Mouse (Mus musculus): Measurements from ENCODE around the gene Hoxd11. TPM values are rescaled to one million over a fixed set of nuclear protein-coding genes. Genes with fewer than 3 reads are reported as not detected.

The Hoxd11 gene
- total RNA-seq, 2 experiments from 2014 or later = not detected

GRCm38 (mm10) chr2:74709465-74710419 lies 30.4 kb downstream of the Hoxd11 start:
- DNase-seq = no peak

DNA sequence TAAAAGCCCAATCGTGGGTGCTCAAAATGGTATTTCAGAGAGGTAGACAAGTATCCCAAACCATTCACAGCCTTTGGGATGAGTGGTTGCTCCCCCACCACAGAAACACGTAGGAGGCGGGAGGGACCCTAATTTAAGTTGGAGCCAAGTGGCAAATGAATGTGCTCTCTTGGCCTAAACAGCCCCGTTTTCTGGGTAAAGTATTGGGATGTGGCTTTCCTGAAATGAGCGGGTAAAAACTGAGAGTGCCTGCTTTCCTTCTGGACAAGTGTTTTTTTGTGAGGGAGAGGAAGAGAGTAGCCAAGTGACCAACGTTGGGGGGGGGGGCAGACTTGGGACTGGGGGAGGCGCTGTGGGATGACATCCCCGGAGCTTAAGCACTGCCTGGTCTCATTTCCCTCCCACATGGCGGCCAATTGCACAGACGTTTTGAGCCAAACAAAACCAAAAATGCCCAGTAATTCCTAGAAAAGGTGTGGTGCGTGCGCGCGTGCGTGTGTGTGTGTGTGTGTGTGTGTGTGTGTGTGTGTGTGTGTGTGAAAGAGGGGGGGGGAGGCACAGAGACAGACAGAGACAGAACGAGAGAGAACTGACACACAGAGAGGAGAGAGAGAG lies 31.7 kb downstream of the Hoxd11 start:
- no peak for DNase-seq

DNA sequence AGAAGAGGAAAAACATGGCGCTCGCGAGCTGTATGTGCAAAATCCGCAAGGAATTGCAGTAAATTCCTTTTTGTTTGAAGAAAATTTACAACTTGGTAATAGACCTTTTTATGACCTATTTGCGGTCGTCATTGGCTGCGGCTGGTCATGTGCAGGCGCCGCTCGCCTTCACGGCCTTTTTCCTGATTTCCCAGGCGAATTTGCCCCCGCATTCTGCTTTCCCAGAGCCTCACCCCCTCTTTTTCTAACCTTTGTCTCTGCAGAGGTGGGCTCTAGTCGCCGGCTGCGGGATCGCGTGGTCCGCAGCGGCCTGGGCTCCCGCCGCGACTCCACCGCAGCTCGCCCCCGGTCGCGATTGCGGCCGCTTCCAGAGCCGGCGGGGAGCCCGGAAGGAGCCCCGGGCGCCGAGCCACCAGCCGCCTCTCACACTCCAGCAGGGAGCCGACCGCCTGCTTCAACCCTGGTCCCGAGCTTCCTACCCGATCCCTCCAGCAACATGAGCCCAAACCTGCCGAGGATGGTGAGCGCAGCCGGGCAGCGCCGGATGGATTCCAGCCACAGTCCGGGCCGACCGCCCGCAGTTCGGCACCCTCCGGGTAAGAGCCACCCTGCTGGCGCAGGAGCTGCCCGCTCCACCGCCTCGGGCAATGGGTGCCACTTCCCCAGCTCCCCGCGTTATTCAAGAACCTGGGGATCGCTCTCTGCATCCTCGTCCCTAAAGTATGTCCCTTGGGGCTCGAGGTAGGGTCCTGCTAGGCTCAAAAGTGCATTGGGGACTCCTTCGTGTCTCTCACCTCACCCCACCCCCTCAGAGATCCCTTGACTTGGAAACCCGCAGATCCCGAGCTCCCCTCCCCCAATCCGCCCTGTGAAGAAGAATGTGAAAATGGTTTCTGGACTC lies 32.6 kb downstream of the Hoxd11 start, which contains the start of the genes Hoxd3 and Hoxd4:
Gene Hoxd3 (plus strand): TSS at position 207 of the 901 bp plus-strand sequence.
Gene Hoxd4 (plus strand): TSS at position 209 of the 901 bp plus-strand sequence.
- peak; percentile 41 for DNase-seq

DNA sequence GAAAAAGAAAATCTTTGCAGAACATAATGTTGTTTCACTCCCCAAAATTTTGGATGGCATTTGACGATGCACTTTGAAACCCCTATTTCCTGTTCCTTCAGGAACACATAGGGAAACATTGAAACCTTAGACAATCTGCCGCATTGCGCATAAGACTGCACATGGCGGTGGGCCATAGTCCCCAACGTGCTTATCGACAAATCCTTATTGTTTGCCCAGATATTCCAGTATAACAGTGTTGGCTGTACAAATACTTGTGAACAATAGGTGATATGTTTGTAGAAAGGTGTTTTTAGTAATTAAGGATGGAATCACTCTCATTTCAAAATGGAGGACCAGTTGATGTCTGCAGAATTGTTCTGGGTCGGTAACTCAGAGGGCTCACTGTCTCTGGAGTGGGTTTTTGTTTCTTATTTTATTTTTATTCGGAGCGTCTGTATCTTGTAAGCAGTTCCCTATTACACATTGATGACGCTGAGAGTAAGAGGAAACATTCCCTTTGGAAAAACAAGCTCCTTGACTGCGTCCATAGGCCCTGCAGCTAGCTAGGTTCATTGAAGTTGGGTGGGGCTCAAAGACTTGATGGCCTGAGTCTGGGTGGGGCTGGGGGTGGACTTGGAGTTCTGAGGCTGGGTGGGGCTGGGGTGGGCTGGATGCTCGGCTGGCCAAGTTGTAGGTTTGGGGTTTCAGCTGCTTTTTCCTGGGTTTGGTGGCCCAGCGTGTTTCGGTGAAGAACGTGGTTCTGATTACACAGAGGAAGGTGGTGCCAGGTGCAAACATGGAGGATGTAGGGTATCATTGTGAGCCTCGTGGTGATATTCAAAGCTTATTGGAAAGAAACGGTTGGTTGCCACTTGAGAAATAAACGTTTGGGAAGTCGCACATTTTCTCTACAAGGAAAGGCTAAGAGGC lies 34.1 kb downstream of the Hoxd11 start:
- no peak for DNase-seq

- DNase-seq = no peak
Measured at GRCm38 (mm10) chr2:74714156-74714789, 34.9 kb downstream of the Hoxd11 start.

DNA sequence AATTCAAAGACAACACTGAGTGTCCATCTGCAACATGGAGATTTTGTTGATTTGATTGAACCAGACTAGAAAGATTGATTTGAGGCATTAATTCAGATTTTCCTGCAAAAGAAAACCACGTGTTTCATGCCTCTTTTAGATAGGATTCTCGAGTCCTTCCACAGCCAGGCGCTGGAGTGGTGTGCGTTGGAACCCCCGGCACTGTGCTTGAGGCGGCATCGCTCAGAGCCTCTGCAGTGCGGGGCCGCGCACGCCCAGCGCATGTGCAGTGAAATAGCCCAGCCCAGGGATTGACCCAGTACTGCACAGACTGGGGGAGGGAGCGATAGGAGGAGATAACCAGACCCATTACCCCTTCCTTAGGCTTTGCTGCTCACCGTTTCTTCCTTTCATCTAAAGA lies 35.5 kb downstream of the Hoxd11 start:
- DNase-seq = no peak

- peak; percentile 96 for DNase-seq
Measured at GRCm38 (mm10) chr2:74715504-74716241, 36.3 kb downstream of the Hoxd11 start.

DNA sequence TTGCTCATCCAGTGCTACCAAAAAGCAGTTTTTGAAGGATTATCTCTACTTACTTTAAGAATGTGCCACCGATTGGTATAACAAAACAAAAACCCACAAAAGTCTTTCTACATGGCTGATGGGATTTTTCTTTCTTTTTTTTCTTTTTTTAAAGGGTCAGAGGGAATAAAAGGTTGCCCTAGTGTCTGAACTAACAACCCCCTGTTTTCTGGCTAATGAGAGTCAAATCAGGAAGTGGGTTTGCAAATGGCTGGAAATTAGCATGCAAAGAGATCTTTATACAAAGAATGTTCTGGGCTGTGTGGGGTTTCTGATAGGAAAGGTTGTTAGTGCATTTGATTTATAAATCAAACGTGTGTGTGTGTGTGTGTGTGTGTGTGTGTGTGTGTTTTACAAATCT lies 41.0 kb downstream of the Hoxd11 start:
- no peak for DNase-seq

- DNase-seq = no peak
Measured at GRCm38 (mm10) chr2:74720955-74721491, 41.7 kb downstream of the Hoxd11 start.

DNA sequence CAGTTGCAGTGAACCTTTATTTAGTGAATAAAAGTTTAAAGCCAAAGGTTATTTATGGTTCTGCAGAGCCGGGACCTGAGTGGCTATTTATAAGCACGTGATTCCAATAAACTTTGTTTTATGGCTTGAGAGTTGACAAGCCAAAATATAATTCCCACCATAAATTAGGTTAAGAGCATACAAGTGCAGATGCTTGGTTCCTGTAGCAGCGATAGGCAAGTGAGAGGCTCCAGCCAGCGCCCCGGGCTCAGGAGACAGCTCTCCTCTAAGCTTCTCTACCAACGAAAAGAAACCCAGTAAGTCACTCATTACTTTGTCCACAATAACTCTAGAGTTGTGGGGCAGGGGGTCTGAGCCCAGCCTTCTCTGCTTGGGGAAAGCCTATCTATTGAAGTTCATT lies 42.5 kb downstream of the Hoxd11 start:
- DNase-seq = no peak

DNA sequence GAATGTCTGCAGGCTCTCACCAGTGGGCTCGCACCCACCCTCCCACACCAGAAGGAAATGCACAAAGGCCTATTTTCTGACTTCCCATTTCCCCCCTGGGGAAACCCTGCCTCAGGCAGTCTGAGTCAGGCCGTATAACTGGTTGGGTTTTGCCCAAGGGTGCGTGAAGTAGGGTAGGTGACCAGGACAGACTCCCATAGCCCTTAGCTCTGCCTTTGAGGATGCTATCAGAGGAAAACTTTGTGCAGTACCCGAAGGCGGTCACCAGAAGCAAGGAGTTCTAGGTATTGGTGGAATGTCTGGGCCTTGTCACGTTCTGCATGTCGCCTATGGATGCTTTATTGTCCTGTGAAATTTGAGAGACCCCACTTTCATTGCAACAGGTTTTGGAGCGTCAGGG lies 43.6 kb downstream of the Hoxd11 start:
- no peak for DNase-seq

DNA sequence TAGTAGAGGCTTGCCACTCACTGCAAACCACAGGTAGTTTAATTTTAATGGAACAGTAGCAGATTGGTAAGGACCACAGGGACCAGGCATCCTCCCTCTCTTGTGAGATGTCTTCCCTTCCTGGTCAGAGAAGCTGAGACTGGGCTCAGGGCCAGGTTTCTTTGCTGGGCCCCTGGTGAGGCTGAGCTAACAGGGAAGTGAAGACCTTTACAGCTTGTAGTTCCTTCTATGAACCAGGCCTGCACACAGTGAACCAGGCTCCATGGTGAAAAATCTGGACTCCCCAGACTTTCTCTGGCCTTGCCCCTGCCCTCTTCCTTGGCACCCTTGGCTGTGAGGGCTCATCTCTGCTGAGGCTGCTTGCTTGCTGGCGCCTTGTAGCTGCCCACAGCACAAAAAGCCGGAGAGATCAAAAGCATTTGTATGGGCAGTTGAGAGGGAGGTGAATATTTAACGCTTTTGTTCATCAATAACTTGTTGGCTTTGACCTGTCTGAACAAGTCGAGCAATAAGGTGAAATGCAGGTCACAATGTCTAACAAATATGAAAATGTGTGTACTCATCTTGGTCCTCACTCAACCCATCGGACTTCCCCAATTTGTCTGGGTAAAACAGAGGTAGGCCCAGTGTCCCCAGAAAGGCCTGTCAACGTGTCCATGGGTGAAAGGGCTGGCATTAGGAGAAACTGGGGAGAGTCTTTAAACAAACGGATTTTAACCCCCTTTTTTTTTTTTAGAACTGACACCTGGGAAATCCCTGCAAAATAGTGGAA lies 45.1 kb downstream of the Hoxd11 start:
- DNase-seq = peak; percentile 21

DNA sequence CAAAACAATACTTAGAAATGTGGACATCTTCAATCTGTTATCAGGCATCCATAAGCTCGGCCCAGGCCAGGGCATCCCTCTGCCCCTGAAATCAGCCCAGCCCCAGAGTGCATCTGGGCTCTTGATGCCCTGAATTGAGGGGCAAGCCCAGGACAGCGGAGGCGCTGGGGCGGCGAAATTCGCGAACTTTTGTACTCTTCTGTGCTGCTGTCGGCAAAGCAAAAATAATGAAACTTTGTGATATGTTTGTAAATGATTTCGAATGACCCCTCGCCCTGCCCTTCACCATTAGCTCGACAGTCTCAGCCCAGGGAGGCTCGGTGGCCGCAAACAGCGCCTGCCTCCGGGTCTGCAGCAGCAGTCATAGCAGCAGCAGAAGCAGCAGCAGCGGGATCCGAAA lies 45.8 kb downstream of the Hoxd11 start:
- no peak for DNase-seq

DNA sequence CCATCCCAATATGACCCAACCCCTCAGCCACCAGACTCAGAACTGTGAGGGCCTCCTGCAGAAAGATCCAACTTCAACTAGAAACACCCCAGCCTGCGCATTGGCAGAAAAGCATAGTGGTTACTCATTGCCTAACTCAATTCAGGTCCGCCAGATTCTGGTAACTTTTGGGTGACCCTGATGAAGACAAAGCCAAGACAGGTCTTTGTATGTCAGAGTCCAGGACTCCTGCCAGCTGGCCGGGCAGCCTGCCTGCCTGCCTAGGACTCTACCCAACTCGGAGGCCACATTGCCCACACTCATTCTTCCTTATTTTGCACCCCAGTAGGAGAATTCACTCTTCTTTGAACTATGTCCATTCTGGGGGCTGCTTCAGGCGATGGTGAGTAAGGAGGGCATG lies 47.2 kb downstream of the Hoxd11 start, which contains the start of gene Gm28230:
Gene Gm28230 (plus strand): TSS at position 178 of the 400 bp plus-strand sequence.
- no peak for DNase-seq

DNA sequence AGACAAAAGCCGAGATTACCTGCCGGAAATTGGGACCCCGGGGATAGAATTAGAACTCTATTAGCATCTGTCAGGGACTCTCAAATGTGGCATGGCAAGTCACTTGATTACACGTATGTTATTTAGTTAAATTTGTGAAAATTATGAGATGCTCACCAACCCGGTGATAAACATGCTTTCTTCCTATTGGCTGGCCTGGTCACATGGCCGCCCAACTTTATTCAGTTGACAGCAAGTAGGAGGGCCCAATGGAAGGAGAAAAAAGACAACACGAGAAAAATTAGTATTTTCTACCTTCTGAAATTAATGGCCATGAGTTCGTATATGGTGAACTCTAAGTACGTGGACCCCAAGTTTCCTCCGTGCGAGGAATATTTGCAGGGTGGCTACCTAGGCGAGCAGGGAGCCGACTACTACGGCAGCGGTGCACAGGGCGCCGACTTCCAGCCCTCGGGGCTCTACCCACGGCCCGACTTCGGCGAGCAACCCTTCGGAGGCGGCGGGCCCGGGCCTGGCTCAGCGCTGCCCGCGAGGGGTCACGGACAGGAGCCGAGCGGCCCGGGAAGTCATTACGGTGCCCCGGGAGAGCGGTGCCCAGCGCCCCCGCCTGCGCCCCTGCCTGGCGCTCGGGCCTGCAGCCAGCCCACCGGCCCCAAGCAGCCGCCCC lies 47.7 kb downstream of the Hoxd11 start:
- DNase-seq = no peak

DNA sequence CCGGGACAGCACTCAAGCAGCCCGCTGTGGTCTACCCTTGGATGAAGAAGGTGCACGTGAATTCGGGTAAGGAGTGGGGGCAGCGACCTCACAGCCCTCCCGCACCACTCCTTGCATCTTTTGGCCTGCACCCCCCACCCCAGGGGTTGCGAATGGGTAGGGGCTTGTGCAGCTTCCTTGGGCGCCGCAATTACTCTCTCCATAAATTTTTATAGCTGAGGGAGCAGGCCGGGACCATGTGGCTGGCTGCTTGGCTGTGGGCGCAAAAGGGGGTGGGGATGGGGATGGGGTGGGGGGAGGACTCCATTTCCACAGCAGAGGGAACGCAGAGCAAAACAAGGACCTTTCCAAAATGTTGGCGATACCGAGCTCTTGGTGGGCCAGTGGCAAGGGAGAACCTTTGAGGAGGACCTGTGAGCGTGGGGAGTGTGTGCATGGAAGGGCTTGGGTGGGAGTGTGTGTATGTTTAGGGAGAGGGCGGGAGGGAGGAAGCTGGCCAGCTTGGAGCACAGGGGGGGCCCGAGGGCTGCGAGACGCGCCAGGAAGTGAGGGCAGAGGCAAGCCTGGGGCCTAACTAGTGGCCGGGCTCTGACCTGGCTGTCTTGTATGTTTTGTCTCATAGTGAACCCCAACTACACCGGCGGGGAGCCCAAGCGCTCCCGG lies 48.4 kb downstream of the Hoxd11 start:
- DNase-seq = no peak

GRCm38 (mm10) chr2:74728303-74728680 lies 48.9 kb downstream of the Hoxd11 start:
- no peak for DNase-seq

GRCm38 (mm10) chr2:74730331-74730730 lies 51.0 kb downstream of the Hoxd11 start:
- no peak for DNase-seq
